Mouse (Mus musculus) liver, postnatal 0 days (tissue): ENCODE measurements around the gene Tmem53. TPM values are rescaled to one million over a fixed set of nuclear protein-coding genes. Genes with fewer than 3 reads are reported as not detected.

Source experiments
- ATAC-seq: fragments of 200-750 bp; cut with Nextera tagmentation; 2 replicates; pipeline ENCODE4 v1.8.0; 2017; ENCODE audit warnings: mild to moderate bottlenecking, moderate library complexity
- DNase-seq: peaks from one replicate; pipeline ENCODE4 v3.0.0-alpha.2; 2016
- H3K27ac ChIP-seq: fragments of 300-500 bp; sonication (generic); 2 replicates; pipeline ENCODE4 v1.5.1; 2014; ENCODE audit warnings: antibody characterized with exemption, moderate library complexity, mild to moderate bottlenecking, low read depth
- H3K27me3 ChIP-seq: fragments of 300-500 bp; sonication (generic); 2 replicates; pipeline ENCODE4 v1.6.1; 2014; ENCODE audit warnings: low read length, control low read depth, mixed read lengths; ENCODE audit not compliant: insufficient read depth
- H3K36me3 ChIP-seq: fragments of 300-500 bp; sonication (generic); replicated peaks from 2 replicates; pipeline ENCODE4 v1.6.1; 2014; ENCODE audit warnings: mild to moderate bottlenecking, control low read depth, low read length, moderate library complexity, mixed read lengths; ENCODE audit not compliant: insufficient read depth
- H3K4me1 ChIP-seq: fragments of 300-500 bp; sonication (generic); 2 replicates; pipeline ENCODE4 v1.6.1; 2014; ENCODE audit warnings: antibody characterized with exemption, mild to moderate bottlenecking, control low read depth; ENCODE audit not compliant: insufficient read depth
- H3K4me2 ChIP-seq: fragments of 300-500 bp; sonication (generic); 2 replicates; pipeline ENCODE4 v1.6.1; 2014; ENCODE audit warnings: low read depth, mild to moderate bottlenecking, low read length, moderate library complexity, mixed read lengths
- H3K4me3 ChIP-seq: fragments of 300-500 bp; sonication (generic); 2 replicates; pipeline ENCODE4 v1.5.1; 2014; ENCODE audit warnings: low read depth, low read length
- H3K9ac ChIP-seq: fragments of 300-500 bp; sonication (generic); replicated peaks from 2 replicates; pipeline ENCODE4 v1.6.1; 2014; ENCODE audit warnings: mild to moderate bottlenecking, moderate library complexity
- H3K9me3 ChIP-seq: fragments of 300-500 bp; sonication (generic); 2 replicates; pipeline ENCODE4 v1.6.1; 2016; ENCODE audit warnings: mild to moderate bottlenecking, control low read depth, low read length, mixed read lengths
- CTCF ChIP-seq: sonication (generic); IDR thresholded peaks from 2 replicates; pipeline ENCODE4 v1.5.1; 2016; ENCODE audit warnings: antibody characterized with exemption, low read depth
- EP300 ChIP-seq: IDR thresholded peaks from 2 replicates; pipeline ENCODE4 v1.6.1; 2016; ENCODE audit warnings: antibody characterized with exemption, low read depth, mild to moderate bottlenecking
- WGBS: fragments of 180-500 bp; shearing (Covaris S2); extraction: QIAGEN DNeasy Blood & Tissue Kit; methylation state at CpG from one replicate; pipeline ENCODE4 v1.1.7; 2014; ENCODE audit not compliant: insufficient replicate concordance; 5-methylcytosine and 5-hydroxymethylcytosine counted together
- polyA plus RNA-seq: library from polyadenylated mRNA; unstranded; fragments of >200 nt; fragmentation: Nextera tagmentation; extraction: Ambion mirVana; gene quantifications from 2 replicates; pipeline ENCODE4 v1.2.1, GENCODE M21; 2015

Tmem53 gene
- polyA plus RNA-seq, 1 experiment from 2014 or later: 48.6 TPM

GRCm38 (mm10) chr4:117267284-117267683, 15.5 kb downstream of the Tmem53 start:
- no peak overlapping the region for H3K27ac ChIP-seq
- H3K9me3 ChIP-seq: no peaks in the 10 kb centered on the region
- no peaks in the 10 kb centered on the region for H3K27me3 ChIP-seq
- no peak overlapping the region for H3K4me3 ChIP-seq
- no peaks in the 10 kb centered on the region for H3K4me1 ChIP-seq
- WGBS: 10% methylated on average over 2 of the region's 2 CpGs
- peak; percentile 79 for DNase-seq
- no peak overlapping the region for H3K9ac ChIP-seq
- H3K36me3 ChIP-seq: peaks cover 8% of the 10 kb centered on the region
- peak; percentile 42; the same call in 1 of the 2 replicates for ATAC-seq
- H3K4me2 ChIP-seq: no peak overlapping the region
- TF ChIP-seq CTCF (peak; percentile 96), EP300 (no peak)

DNA sequence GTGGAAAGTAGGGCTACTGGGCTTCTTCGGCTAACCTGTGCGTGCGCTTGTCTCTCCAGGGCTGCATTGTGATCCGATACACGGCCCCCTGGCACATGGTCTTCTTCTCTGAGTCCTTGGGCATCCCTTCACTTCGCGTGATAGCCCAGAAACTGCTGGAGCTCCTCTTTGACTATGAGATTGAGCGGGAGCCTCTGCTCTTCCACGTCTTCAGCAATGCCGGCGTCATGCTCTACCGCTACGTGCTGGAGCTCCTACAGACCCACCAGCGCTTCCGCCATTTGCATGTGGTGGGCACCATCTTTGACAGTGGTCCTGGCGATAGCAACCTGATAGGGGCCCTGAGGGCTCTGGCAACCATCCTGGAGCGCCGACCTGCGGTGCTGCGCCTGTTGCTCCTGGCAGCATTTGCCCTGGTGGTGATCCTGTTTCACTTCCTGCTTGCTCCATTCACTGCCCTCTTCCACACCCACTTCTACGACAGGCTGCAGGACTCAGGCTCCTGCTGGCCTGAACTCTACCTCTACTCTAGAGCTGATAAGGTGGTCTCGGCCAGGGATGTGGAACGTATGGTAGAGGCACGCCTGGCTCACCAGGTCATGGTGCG, 16.2 kb downstream of the Tmem53 start:
- TF ChIP-seq EP300: no peak
- no peak for TF ChIP-seq CTCF

DNA sequence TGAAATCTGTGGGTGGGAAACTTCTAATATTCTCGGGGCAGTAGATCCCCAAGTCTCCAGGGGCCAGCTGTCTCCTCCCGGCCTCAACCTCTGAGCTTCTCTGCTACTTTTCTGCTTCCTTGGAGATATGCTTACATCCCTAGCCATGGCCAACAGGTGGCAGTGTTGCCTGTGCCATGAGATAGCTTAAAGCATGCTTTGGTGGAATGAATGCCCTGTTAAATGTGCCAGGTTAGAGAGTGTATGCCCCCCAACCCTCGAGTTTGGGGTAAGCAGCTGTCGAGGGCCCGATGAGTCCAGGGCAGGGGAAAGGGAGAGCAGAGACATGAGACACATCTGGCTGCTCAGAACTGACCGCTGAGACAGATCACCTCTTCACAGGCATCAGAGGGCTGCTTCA, 18.5 kb downstream of the Tmem53 start:
- WGBS: 20% methylated on average over 6 of the region's 6 CpGs

More for the DNA sequence above, 16.2 kb downstream of the Tmem53 start:
- no peaks in the 10 kb centered on the region for H3K4me1 ChIP-seq
- H3K36me3 ChIP-seq: peaks cover 14% of the 10 kb centered on the region
- H3K4me2 ChIP-seq: no peak overlapping the region
- no peaks in the 10 kb centered on the region for H3K9me3 ChIP-seq
- H3K4me3 ChIP-seq: no peak overlapping the region
- ATAC-seq (no peak), DNase-seq (no peak)
- 80% methylated on average over 25 of the region's 25 CpGs for WGBS
- H3K9ac ChIP-seq: no peak overlapping the region
- H3K27ac ChIP-seq: no peak overlapping the region
- no peaks in the 10 kb centered on the region for H3K27me3 ChIP-seq

GRCm38 (mm10) chr4:117272459-117272858, 20.7 kb downstream of the Tmem53 start:
- Histone ChIP-seq H3K27ac (no peak overlapping the region), H3K9ac (no peak overlapping the region), H3K4me2 (no peak overlapping the region), H3K36me3 (peaks cover 48% of the 10 kb centered on the region), H3K4me3 (no peak overlapping the region), H3K27me3 (no peaks in the 10 kb centered on the region), H3K9me3 (no peaks in the 10 kb centered on the region), H3K4me1 (no peaks in the 10 kb centered on the region)
- DNase-seq (no peak), ATAC-seq (no peak)
- no peak for TF ChIP-seq CTCF
- TF ChIP-seq EP300: no peak
- WGBS: 74% methylated on average over 12 of the region's 12 CpGs

More for the DNA sequence above, 18.5 kb downstream of the Tmem53 start:
- no peak for TF ChIP-seq EP300
- peak; percentile 97 for TF ChIP-seq CTCF
- Histone ChIP-seq H3K4me1 (no peaks in the 10 kb centered on the region), H3K9me3 (no peaks in the 10 kb centered on the region), H3K4me2 (no peak overlapping the region), H3K27me3 (no peaks in the 10 kb centered on the region), H3K9ac (no peak overlapping the region), H3K4me3 (no peak overlapping the region), H3K36me3 (peaks cover 29% of the 10 kb centered on the region), H3K27ac (no peak overlapping the region)
- ATAC-seq (peak; percentile 60), DNase-seq (peak; percentile 82)

DNA sequence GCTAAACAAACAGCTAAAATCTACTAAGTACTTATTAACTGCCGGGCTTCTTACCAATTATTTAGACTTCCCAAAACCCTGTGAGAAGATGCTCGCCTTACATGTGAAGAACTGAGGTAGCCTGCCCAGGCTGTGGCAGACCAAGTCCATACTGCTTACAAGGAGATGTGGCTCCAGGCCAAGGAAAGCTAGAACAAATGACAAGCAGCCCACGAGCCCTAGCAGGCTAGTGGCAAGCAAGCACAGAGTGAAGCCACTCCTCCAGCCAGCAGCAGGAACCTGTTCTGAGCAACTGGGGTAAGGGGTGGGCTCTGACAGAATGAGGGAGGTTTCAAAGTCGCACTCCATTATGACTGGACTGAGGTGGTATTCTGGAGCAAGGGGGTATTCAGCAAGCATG, 23.0 kb downstream of the Tmem53 start:
- Histone ChIP-seq H3K4me2 (no peak overlapping the region), H3K9ac (no peak overlapping the region), H3K4me3 (no peak overlapping the region), H3K4me1 (no peaks in the 10 kb centered on the region), H3K36me3 (peaks cover 64% of the 10 kb centered on the region), H3K9me3 (no peaks in the 10 kb centered on the region), H3K27me3 (no peaks in the 10 kb centered on the region), H3K27ac (no peak overlapping the region)
- DNase-seq (no peak), ATAC-seq (no peak)
- TF ChIP-seq EP300 (no peak), CTCF (no peak)
- WGBS: 91% methylated on average over 4 of the region's 4 CpGs

GRCm38 (mm10) chr4:117276281-117276711, 24.5 kb downstream of the Tmem53 start:
- H3K27ac ChIP-seq: no peak overlapping the region
- no peaks in the 10 kb centered on the region for H3K27me3 ChIP-seq
- no peak for DNase-seq
- ATAC-seq: no peak
- H3K9me3 ChIP-seq: no peaks in the 10 kb centered on the region
- H3K4me3 ChIP-seq: no peak overlapping the region
- TF ChIP-seq CTCF (no peak), EP300 (no peak)
- no peak overlapping the region for H3K9ac ChIP-seq
- H3K36me3 ChIP-seq: peaks cover 66% of the 10 kb centered on the region
- H3K4me1 ChIP-seq: no peaks in the 10 kb centered on the region; the same call in 1 of the 2 replicates
- H3K4me2 ChIP-seq: no peak overlapping the region
- WGBS: 95% methylated on average over 17 of the region's 17 CpGs
